Comparison of ENCODE assay signal across 23 mouse cellular contexts in genomic region chrX:36229273-36229672, GRCm38 (mm10). TPM values are rescaled to one million over a fixed set of nuclear protein-coding genes. Genes with fewer than 3 reads are reported as not detected.
DNase-seq lines count a peak whose midpoint lies in the region; ATAC-seq and TF ChIP-seq lines count a peak whose summit lies in the region.
"Had no signal": no experiment of that assay in that cellular context is flagged by ENCODE, and none has a peak within 500 bp of the region (broad histone marks: within the 10 kb centered on the region; RNA-seq: fewer than 3 reads in every experiment).

No protein-coding gene starts in this region.

- H3K9me3 ChIP-seq in kidney, embryonic 14.5 days (ENCODE audit: control insufficient read depth, low read length) = no peaks in the 10 kb centered on the region
- H3K9me3 ChIP-seq: forebrain, embryonic 10.5 days; heart, embryonic 10.5 days; hindbrain, embryonic 15.5 days; intestine, embryonic 15.5 days; limb, embryonic 15.5 days; lung, embryonic 15.5 days had no signal

- intact Hi-C loops in gastrocnemius, adult 2 months (cut with DNase I) = loop anchor here (5.0 kb wide), 2 partner anchors 98 to 123 kb away; partner anchors contain the start of gene Lonrf3
- intact Hi-C loops in left cerebral cortex, adult 2 months (cut with DNase I) = loop anchor here (5.0 kb wide), 1 partner anchor 118 kb away; no protein-coding TSS in a partner anchor

- ATAC-seq in kidney, embryonic 14.5 days (ENCODE audit: low FRiP score, low TSS enrichment) = no peak
- ATAC-seq in megakaryocyte progenitor cell, adult 5-6 weeks (replicated peaks; ENCODE audit: poor library complexity) = peak; percentile 29; the same call in 1 of the 2 replicates
- ATAC-seq: forebrain, embryonic 16.5 days; intestine, embryonic 15.5 days had no signal

- TF ChIP-seq CTCF in gastrocnemius, adult 2 months (IDR thresholded peaks at IDR 0.05) = no peak
- no peak for TF ChIP-seq CTCF in left cerebral cortex, adult 2 months (IDR thresholded peaks at IDR 0.05)

- H3K9ac ChIP-seq in kidney, embryonic 14.5 days (ENCODE audit: low read depth, low read length) = no peak overlapping the region
- H3K9ac ChIP-seq: hindbrain, embryonic 15.5 days; intestine, embryonic 15.5 days; limb, embryonic 15.5 days; liver, embryonic 14.5 days; lung, embryonic 15.5 days had no signal

- no peak overlapping the region for H3K4me3 ChIP-seq in gastrocnemius, adult 2 months
- H3K4me3 ChIP-seq in kidney, embryonic 14.5 days (ENCODE audit: low read length) = no peak overlapping the region
- H3K4me3 ChIP-seq in left cerebral cortex, adult 2 months = no peak overlapping the region
- H3K4me3 ChIP-seq: forebrain, embryonic 10.5 days; heart, embryonic 10.5 days; hindbrain, embryonic 15.5 days; intestine, embryonic 15.5 days; limb, embryonic 15.5 days; lung, embryonic 15.5 days had no signal

- no peak overlapping the region for H3K4me2 ChIP-seq in kidney, embryonic 14.5 days (replicated peaks; ENCODE audit: low read depth, low read length)
- H3K4me2 ChIP-seq: hindbrain, embryonic 15.5 days; intestine, embryonic 15.5 days; limb, embryonic 15.5 days; lung, embryonic 15.5 days; midbrain, embryonic 11.5 days had no signal

- H3K27me3 ChIP-seq in kidney, embryonic 14.5 days (ENCODE audit: control insufficient read depth, insufficient read depth, low read length) = no peaks in the 10 kb centered on the region
- H3K27me3 ChIP-seq: hindbrain, embryonic 15.5 days; intestine, embryonic 15.5 days; limb, embryonic 15.5 days; lung, embryonic 15.5 days had no signal

- 66% methylated on average over 2 of the region's 2 CpGs for WGBS in kidney, embryonic 14.5 days

- DNase-seq in gastrocnemius, adult 2 months = no peak
- no peak for DNase-seq in gastrocnemius, postnatal 10 days
- DNase-seq in kidney, adult 9 months = peak; percentile 5
- DNase-seq in left cerebral cortex, adult 2 months (ENCODE audit: extremely low spot score in 1 of 2, low spot score in 2 of 2) = no peak
- no peak for DNase-seq in left cerebral cortex, adult 11 months (ENCODE audit: low spot score)
- DNase-seq in urinary bladder, postnatal 4 days (ENCODE audit: low spot score in 2 of 2) = no peak
- DNase-seq: cerebellum, adult 9-10 months; gastrocnemius, postnatal 25 days; layer of hippocampus, adult 9-11 months; left cerebral cortex, postnatal 4 days; right cerebral cortex, postnatal 4 days; thymus, postnatal 14 days had no signal

- no peaks in the 10 kb centered on the region for H3K4me1 ChIP-seq in kidney, embryonic 14.5 days (ENCODE audit: control insufficient read depth, insufficient read depth, low read length)
- H3K4me1 ChIP-seq: forebrain, embryonic 10.5 days; heart, embryonic 10.5 days; hindbrain, embryonic 15.5 days; intestine, embryonic 15.5 days; limb, embryonic 15.5 days; lung, embryonic 15.5 days had no signal

- no peaks in the 10 kb centered on the region for H3K36me3 ChIP-seq in kidney, embryonic 14.5 days (ENCODE audit: control insufficient read depth, insufficient read depth, low read length)
- H3K36me3 ChIP-seq: forebrain, embryonic 10.5 days; heart, embryonic 10.5 days; hindbrain, embryonic 15.5 days; intestine, embryonic 15.5 days; limb, embryonic 15.5 days; lung, embryonic 15.5 days had no signal

- peak overlapping the region; percentile 43; the same call in 1 of the 2 replicates for H3K27ac ChIP-seq in gastrocnemius, adult 2 months
- H3K27ac ChIP-seq in kidney, embryonic 14.5 days (ENCODE audit: low read depth, low read length) = no peak overlapping the region
- H3K27ac ChIP-seq in left cerebral cortex, adult 2 months = peak overlapping the region; percentile 29; the same call in 1 of the 2 replicates
- H3K27ac ChIP-seq: forebrain, embryonic 10.5 days; heart, embryonic 10.5 days; hindbrain, embryonic 15.5 days; intestine, embryonic 15.5 days; limb, embryonic 15.5 days; liver, embryonic 14.5 days; lung, embryonic 15.5 days had no signal

RNA-seq across cellular contexts. Expression of gene Zcchc12, which starts 33.6 kb away (rescaled TPM):
- total RNA-seq in gastrocnemius, adult 2 months (2021) = not detected
- under 1 TPM; 0.19 to 0.20 TPM for total RNA-seq in gastrocnemius, postnatal 10 days (2021)
- polyA plus RNA-seq in kidney, embryonic 14.5 days (2014; fragmentation: Nextera tagmentation; extraction: Ambion mirVana) = 3.9 and 4.8 TPM in 2 replicates
- 10 to 100 TPM; 55.3 to 72.1 TPM for total RNA-seq in left cerebral cortex, adult 2 months (2021)
- 0.17 TPM in 1 of 2 replicates, not detected in the other for total RNA-seq in megakaryocyte progenitor cell, adult 5-6 weeks (2015)
- total RNA-seq in megakaryocyte progenitor cell, adult 5-6 weeks (2017) = 0.25 TPM in 1 of 2 replicates, not detected in the other
- total RNA-seq: gastrocnemius, postnatal 25 days had no signal

Comparison
In these comparisons a context has a peak if more than half of its experiments do, and no peak if none do; other contexts are left out.
1. RNA of gene Zcchc12, which starts 33.6 kb away (total RNA-seq): 55.3 to 72.1 TPM in left cerebral cortex, adult 2 months; 0.17 to 0.25 TPM in megakaryocyte progenitor cell, adult 5-6 weeks, 0.19 to 0.20 TPM in gastrocnemius, postnatal 10 days and not detected in gastrocnemius, adult 2 months; every median in the first group is over 10 times any median in the second.